Mouse (Mus musculus) liver, adult 2 months (tissue): ENCODE measurements around the gene Atrx. TPM values are rescaled to one million over a fixed set of nuclear protein-coding genes. Genes with fewer than 3 reads are reported as not detected.
"Not testable (repeated sequence)": the region's sequence is repeated elsewhere in the genome, so short reads cannot be mapped to it uniquely, and the experiment has no call there.

ENCODE experiments used
- DNase-seq: peaks from one replicate; pipeline ENCODE4 v3.0.0-alpha.2; 2011; ENCODE audit warnings: low read depth, low spot score; ENCODE audit errors: extremely low read depth
- H3K27ac ChIP-seq: fragments of 200-500 bp; replicated peaks from 2 replicates; pipeline ENCODE4 v1.5.1; 2012; ENCODE audit warnings: low read depth, mild to moderate bottlenecking, control low read depth, inconsistent platforms, low read length; ENCODE audit not compliant: insufficient read depth
- H3K27me3 ChIP-seq: fragments of 200-500 bp; 2 replicates; pipeline ENCODE4 v1.6.1; 2012; ENCODE audit warnings: mild to moderate bottlenecking, moderate library complexity, low read length, inconsistent platforms; ENCODE audit not compliant: control insufficient read depth, insufficient read depth
- H3K36me3 ChIP-seq: fragments of 200-500 bp; 2 replicates; pipeline ENCODE4 v1.6.1; 2012; ENCODE audit warnings: low read length, inconsistent platforms; ENCODE audit not compliant: control insufficient read depth, insufficient read depth
- H3K4me1 ChIP-seq: fragments of 200-500 bp; 2 replicates; pipeline ENCODE4 v1.6.1; 2011; ENCODE audit warnings: low read length; ENCODE audit not compliant: control insufficient read depth, insufficient read depth
- H3K4me3 ChIP-seq: fragments of 200-500 bp; 2 replicates; pipeline ENCODE4 v1.5.1; 2011; ENCODE audit warnings: low read depth, mild to moderate bottlenecking, control low read depth, low read length, moderate library complexity; ENCODE audit not compliant: insufficient read depth
- H3K79me2 ChIP-seq: fragments of 200-500 bp; 2 replicates; pipeline ENCODE4 v1.6.1; 2012; ENCODE audit warnings: inconsistent platforms, mild to moderate bottlenecking, low read length, moderate library complexity; ENCODE audit not compliant: control insufficient read depth, insufficient read depth
- H3K9ac ChIP-seq: fragments of 200-500 bp; 2 replicates; pipeline ENCODE4 v1.6.1; 2012; ENCODE audit warnings: low read depth, mild to moderate bottlenecking, control low read depth, inconsistent platforms, low read length
- CTCF ChIP-seq: fragments of 200-500 bp; IDR thresholded peaks from 2 replicates; pipeline ENCODE4 v1.5.1; 2011; ENCODE audit warnings: low read depth, low read length, control low read depth
- POLR2A ChIP-seq: fragments of 200-500 bp; IDR thresholded peaks from 2 replicates; pipeline ENCODE4 v1.6.1; 2011; ENCODE audit warnings: low read length, control low read depth; ENCODE audit not compliant: insufficient read depth; ENCODE audit errors: extremely low read depth
- WGBS: fragments of 180-500 bp; shearing (Covaris S2); methylation state at CpG from one replicate; pipeline ENCODE4 v1.1.7; 2018; 5-methylcytosine and 5-hydroxymethylcytosine counted together
- polyA plus RNA-seq: library from polyadenylated mRNA; depleted of rRNA; stranded (reverse); fragments of >200 nt; gene quantifications from 2 replicates; pipeline ENCODE4 v1.2.3, GENCODE M21; 2012
- total RNA-seq: library from RNA; depleted of rRNA; stranded (reverse); fragments of >200 nt; gene quantifications from 2 replicates; pipeline ENCODE4 v1.2.3, GENCODE M21; 2014

Atrx gene
- total and polyA plus RNA-seq, 2 experiments: 10.5 to 81.2 TPM

DNA sequence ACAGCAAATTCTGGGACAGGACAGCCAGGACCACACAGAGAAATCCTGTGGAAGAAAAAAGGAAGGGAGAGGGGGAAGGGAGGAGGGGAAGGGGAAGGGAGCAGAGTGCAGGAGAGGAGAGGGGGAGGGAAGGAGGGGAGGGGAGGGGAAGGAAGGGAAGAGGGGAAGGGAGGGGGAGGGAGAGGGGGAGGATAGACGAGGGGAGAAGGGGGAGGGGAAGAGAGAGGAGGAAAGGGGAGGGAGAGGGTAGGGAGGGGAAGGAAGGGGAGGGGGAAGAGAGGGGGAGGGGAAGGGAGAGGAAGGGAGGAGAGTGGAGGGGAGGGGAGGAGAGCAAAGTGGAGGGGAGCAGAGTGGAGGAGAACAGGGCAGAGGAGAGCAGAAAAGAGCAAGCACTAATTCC lies 5.3 kb downstream of the Atrx start:
- H3K27me3 ChIP-seq: no peaks in the 10 kb centered on the region
- H3K4me1 ChIP-seq: peaks cover 5% of the 10 kb centered on the region; the same call in 1 of the 2 replicates
- DNase-seq: no peak
- TF ChIP-seq POLR2A (no peak), CTCF (no peak)
- H3K9ac ChIP-seq: no peak overlapping the region
- WGBS: no CpG with 5 or more reads among the region's 1 CpGs
- H3K4me3 ChIP-seq: no peak overlapping the region
- H3K36me3 ChIP-seq: no peaks in the 10 kb centered on the region
- H3K27ac ChIP-seq: no peak overlapping the region
- peaks cover 14% of the 10 kb centered on the region; the same call in 1 of the 2 replicates for H3K79me2 ChIP-seq

DNA sequence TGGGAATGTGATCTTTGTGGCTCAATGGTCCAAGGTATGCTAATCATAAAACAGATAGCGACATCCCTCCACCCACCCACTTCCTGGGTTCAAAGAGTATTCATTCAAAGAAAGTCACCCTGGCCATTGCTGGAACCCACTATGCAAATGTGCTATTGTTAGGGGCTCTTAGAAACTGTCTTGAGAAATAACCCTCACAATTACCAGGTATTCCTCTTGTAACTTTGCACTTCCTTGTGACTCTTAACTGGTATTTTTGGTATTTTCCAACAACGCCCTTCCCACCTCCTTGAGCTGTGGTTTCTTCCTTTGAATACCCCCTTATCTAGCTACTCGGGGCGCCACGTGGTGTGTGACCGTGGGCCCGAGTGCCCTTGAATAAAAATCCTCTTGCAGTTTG lies 6.2 kb downstream of the Atrx start:
- H3K4me1 ChIP-seq, H3K27me3 ChIP-seq, H3K4me3 ChIP-seq, H3K36me3 ChIP-seq, H3K9ac ChIP-seq, H3K27ac ChIP-seq, DNase-seq: not testable (repeated sequence)
- 90% methylated on average over 7 of the region's 7 CpGs for WGBS
- H3K79me2 ChIP-seq: peaks cover 11% of the 10 kb centered on the region; the same call in 1 of the 2 replicates

DNA sequence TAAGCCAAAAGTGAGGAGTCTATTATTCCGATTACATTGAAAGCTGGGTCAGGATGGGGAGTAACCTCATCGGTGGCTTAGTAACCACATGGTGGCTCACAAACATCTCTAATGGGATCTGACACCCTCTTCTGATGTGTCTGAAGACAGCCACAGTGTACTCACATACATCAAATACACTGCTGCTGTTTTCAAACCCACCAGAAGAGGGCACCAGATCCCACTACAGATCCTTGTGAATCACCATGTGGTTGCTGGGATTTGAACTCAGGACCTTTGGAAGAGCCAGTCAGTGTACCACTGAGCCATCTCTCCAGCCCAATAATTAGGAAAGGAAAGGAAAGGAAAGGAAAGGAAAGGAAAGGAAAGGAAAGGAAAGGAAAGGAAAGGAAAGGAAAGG lies 7.8 kb downstream of the Atrx start:
- TF ChIP-seq CTCF (no peak), POLR2A (no peak)
- Histone ChIP-seq H3K27me3 (no peaks in the 10 kb centered on the region), H3K9ac (no peak overlapping the region), H3K4me3 (no peak overlapping the region), H3K27ac (no peak overlapping the region), H3K4me1 (peaks cover 1% of the 10 kb centered on the region), H3K36me3 (no peaks in the 10 kb centered on the region), H3K79me2 (peaks cover 7% of the 10 kb centered on the region; the same call in 1 of the 2 replicates)
- DNase-seq: no peak
- WGBS: 71% methylated on average over 2 of the region's 2 CpGs

DNA sequence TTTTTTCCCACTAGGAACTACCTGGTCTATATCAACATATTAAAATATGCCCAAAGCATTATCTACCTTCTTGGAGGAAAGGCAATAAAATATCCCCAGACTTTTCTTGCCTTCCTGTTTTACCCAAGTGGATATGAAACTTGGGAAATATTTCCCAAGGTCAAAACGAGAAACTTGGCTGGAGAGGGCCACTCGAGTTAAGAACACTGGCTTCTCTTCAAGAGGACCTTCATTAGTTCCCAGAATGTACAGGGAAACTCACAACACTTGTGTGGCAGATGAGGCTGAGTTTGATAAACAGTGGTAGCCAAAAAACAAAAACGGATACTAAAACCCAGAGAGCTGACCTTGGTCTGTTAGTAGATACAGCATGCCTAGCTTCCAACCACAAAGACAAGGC lies 17.5 kb downstream of the Atrx start:
- Histone ChIP-seq H3K27ac (no peak overlapping the region), H3K27me3 (no peaks in the 10 kb centered on the region)

DNA sequence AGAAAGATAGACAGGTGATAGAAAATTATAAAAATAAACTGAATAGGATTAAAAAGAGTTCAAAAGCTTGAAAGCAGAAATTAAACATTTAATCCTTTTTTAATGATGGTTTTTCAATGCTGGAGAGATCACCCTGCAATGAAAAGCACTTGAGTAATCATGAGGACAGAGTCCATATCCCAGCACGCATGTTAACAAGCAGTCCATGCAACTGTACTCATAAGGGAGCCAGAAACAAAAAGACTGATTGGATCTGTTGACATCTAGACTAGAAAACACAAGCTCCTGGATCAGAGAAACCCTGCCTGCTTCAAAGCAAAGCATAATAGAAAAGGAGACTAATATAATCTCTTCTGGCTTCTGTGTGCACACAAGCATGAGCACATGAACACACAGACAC lies 27.6 kb downstream of the Atrx start:
- H3K9ac ChIP-seq: no peak overlapping the region
- H3K27ac ChIP-seq: no peak overlapping the region
- H3K79me2 ChIP-seq: peaks cover 4% of the 10 kb centered on the region; the same call in 1 of the 2 replicates
- no peaks in the 10 kb centered on the region for H3K36me3 ChIP-seq
- H3K4me1 ChIP-seq: peaks cover 7% of the 10 kb centered on the region; the same call in 1 of the 2 replicates
- TF ChIP-seq CTCF (no peak), POLR2A (no peak)
- peak; percentile 91 for DNase-seq
- H3K27me3 ChIP-seq: no peaks in the 10 kb centered on the region
- WGBS: 7% methylated on average over 1 of the region's 1 CpGs
- H3K4me3 ChIP-seq: no peak overlapping the region

More for the DNA sequence above, 17.5 kb downstream of the Atrx start:
- 11% methylated on average over 3 of the region's 3 CpGs for WGBS
- H3K9ac ChIP-seq: no peak overlapping the region
- H3K36me3 ChIP-seq: no peaks in the 10 kb centered on the region
- H3K4me3 ChIP-seq: no peak overlapping the region
- DNase-seq: no peak
- no peaks in the 10 kb centered on the region; the same call in 1 of the 2 replicates for H3K4me1 ChIP-seq
- TF ChIP-seq POLR2A: no peak
- no peak for TF ChIP-seq CTCF
- H3K79me2 ChIP-seq: peaks cover 10% of the 10 kb centered on the region; the same call in 1 of the 2 replicates

DNA sequence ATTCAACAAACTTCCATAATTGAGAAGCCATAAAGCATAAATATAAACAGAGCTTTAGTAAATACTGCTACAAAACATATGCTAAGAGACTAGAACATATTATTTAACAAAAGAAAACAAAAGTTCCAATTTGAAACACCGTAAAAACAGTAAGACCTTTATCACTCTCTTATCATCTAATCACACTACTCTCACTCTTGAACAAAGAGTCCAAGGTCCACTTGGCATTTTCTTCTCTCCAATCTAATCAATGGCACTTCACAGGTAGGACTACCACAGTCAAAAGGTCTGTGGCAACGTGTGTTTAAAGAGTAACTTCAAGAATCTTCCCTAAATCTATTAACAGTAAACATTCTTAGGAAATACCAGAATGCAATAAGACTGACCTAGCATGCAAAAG lies 42.3 kb downstream of the Atrx start:
- 24% methylated on average over 2 of the region's 2 CpGs for WGBS
- Histone ChIP-seq H3K4me3 (no peak overlapping the region), H3K27ac (no peak overlapping the region)

More for the DNA sequence above, 42.3 kb downstream of the Atrx start:
- no peak for TF ChIP-seq CTCF
- Histone ChIP-seq H3K36me3 (no peaks in the 10 kb centered on the region), H3K4me1 (peaks cover 2% of the 10 kb centered on the region; the same call in 1 of the 2 replicates), H3K79me2 (no peaks in the 10 kb centered on the region; the same call in 1 of the 2 replicates), H3K27me3 (no peaks in the 10 kb centered on the region), H3K9ac (no peak overlapping the region)
- peak; percentile 94 for DNase-seq
